Mouse (Mus musculus) stomach, embryonic 14.5 days (tissue): ENCODE data around the gene Faf1. TPM values are rescaled to one million over a fixed set of nuclear protein-coding genes. Genes with fewer than 3 reads are reported as not detected.

ENCODE experiments used
- ATAC-seq: fragments of 200-750 bp; cut with Nextera tagmentation; 2 replicates; pipeline ENCODE4 v1.8.0; 2017; ENCODE audit warnings: low read depth, moderate TSS enrichment; ENCODE audit not compliant: insufficient number of reproducible peaks, insufficient read depth, low FRiP score
- H3K27ac ChIP-seq: fragments of 300-500 bp; sonication (generic); 2 replicates; pipeline ENCODE4 v1.5.1; 2014; ENCODE audit warnings: mild to moderate bottlenecking, low read length, moderate library complexity, mixed read lengths
- H3K27me3 ChIP-seq: fragments of 300-500 bp; sonication (generic); 2 replicates; pipeline ENCODE4 v1.6.1; 2014; ENCODE audit warnings: low read length, control low read depth, mixed read lengths; ENCODE audit not compliant: control insufficient read depth, insufficient read depth
- H3K36me3 ChIP-seq: fragments of 300-500 bp; sonication (generic); 2 replicates; pipeline ENCODE4 v1.6.1; 2014; ENCODE audit warnings: mild to moderate bottlenecking, control low read depth, low read length, moderate library complexity, mixed read lengths; ENCODE audit not compliant: control insufficient read depth, insufficient read depth
- H3K4me1 ChIP-seq: fragments of 300-500 bp; sonication (generic); 2 replicates; pipeline ENCODE4 v1.6.1; 2014; ENCODE audit warnings: low read length, control low read depth, mixed read lengths; ENCODE audit not compliant: control insufficient read depth, insufficient read depth
- H3K4me2 ChIP-seq: fragments of 300-500 bp; sonication (generic); replicated peaks from 2 replicates; pipeline ENCODE4 v1.6.1; 2014; ENCODE audit warnings: low read depth, low read length, control low read depth
- H3K4me3 ChIP-seq: fragments of 300-500 bp; sonication (generic); 2 replicates; pipeline ENCODE4 v1.5.1; 2014; ENCODE audit warnings: low read depth, low read length, control low read depth
- H3K9ac ChIP-seq: fragments of 300-500 bp; sonication (generic); replicated peaks from 2 replicates; pipeline ENCODE4 v1.6.1; 2014; ENCODE audit warnings: low read depth, mild to moderate bottlenecking, control low read depth, low read length, moderate library complexity, mixed read lengths
- H3K9me3 ChIP-seq: fragments of 300-500 bp; sonication (generic); 2 replicates; pipeline ENCODE4 v1.6.1; 2016; ENCODE audit warnings: low read depth, low read length, control low read depth; ENCODE audit not compliant: control insufficient read depth
- WGBS: fragments of 180-500 bp; shearing (Covaris S2); extraction: QIAGEN DNeasy Blood & Tissue Kit; methylation state at CpG from one replicate; pipeline ENCODE4 v1.1.7; 2014; 5-methylcytosine and 5-hydroxymethylcytosine counted together
- polyA plus RNA-seq: library from polyadenylated mRNA; unstranded; fragments of >200 nt; fragmentation: Nextera tagmentation; extraction: Ambion mirVana; gene quantifications from 2 replicates; pipeline ENCODE4 v1.2.1, GENCODE M21; 2014

The Faf1 gene
- polyA plus RNA-seq, 1 experiment from 2014 or later = 29.0 TPM

- Histone ChIP-seq H3K4me2 (no peak overlapping the region), H3K36me3 (no peaks in the 10 kb centered on the region), H3K4me1 (no peaks in the 10 kb centered on the region), H3K27me3 (no peaks in the 10 kb centered on the region), H3K9me3 (no peaks in the 10 kb centered on the region), H3K4me3 (no peak overlapping the region), H3K9ac (no peak overlapping the region), H3K27ac (no peak overlapping the region)
- ATAC-seq = no peak
- WGBS = 94% methylated on average over 1 of the region's 1 CpGs
Observed at GRCm38 (mm10) chr4:109930445-109930844, 254.1 kb downstream of the Faf1 start.

- no peaks in the 10 kb centered on the region for H3K36me3 ChIP-seq
- no peak overlapping the region for H3K4me2 ChIP-seq
- ATAC-seq = no peak
- no peak overlapping the region for H3K27ac ChIP-seq
- 90% methylated on average over 1 of the region's 1 CpGs for WGBS
- H3K4me1 ChIP-seq = no peaks in the 10 kb centered on the region
- no peaks in the 10 kb centered on the region for H3K9me3 ChIP-seq
- H3K27me3 ChIP-seq = no peaks in the 10 kb centered on the region
- H3K9ac ChIP-seq = no peak overlapping the region
- no peak overlapping the region for H3K4me3 ChIP-seq
Observed at GRCm38 (mm10) chr4:109930935-109931334, 254.5 kb downstream of the Faf1 start.

- H3K27ac ChIP-seq = no peak overlapping the region
- no peaks in the 10 kb centered on the region for H3K27me3 ChIP-seq
- no peaks in the 10 kb centered on the region for H3K4me1 ChIP-seq
- no peaks in the 10 kb centered on the region; the same call in 1 of the 2 replicates for H3K36me3 ChIP-seq
- no peak for ATAC-seq
- H3K4me3 ChIP-seq = no peak overlapping the region
- H3K4me2 ChIP-seq = no peak overlapping the region
- no peak overlapping the region for H3K9ac ChIP-seq
- no peaks in the 10 kb centered on the region for H3K9me3 ChIP-seq
- WGBS = 88% methylated on average over 3 of the region's 3 CpGs
Observed at GRCm38 (mm10) chr4:109936557-109936956, 260.2 kb downstream of the Faf1 start.

- ATAC-seq = no peak
- no peak overlapping the region for H3K4me3 ChIP-seq
- H3K36me3 ChIP-seq = no peaks in the 10 kb centered on the region; the same call in 1 of the 2 replicates
- no peaks in the 10 kb centered on the region for H3K27me3 ChIP-seq
- H3K4me2 ChIP-seq = no peak overlapping the region
- H3K27ac ChIP-seq = no peak overlapping the region
- no peaks in the 10 kb centered on the region for H3K9me3 ChIP-seq
- no peak overlapping the region for H3K9ac ChIP-seq
- H3K4me1 ChIP-seq = no peaks in the 10 kb centered on the region
Observed at GRCm38 (mm10) chr4:109939291-109939690, 262.9 kb downstream of the Faf1 start.

GRCm38 (mm10) chr4:109945554-109945953, 269.2 kb downstream of the Faf1 start:
- Histone ChIP-seq H3K9ac (no peak overlapping the region), H3K27me3 (no peaks in the 10 kb centered on the region), H3K9me3 (no peaks in the 10 kb centered on the region), H3K36me3 (no peaks in the 10 kb centered on the region), H3K4me3 (no peak overlapping the region), H3K4me2 (no peak overlapping the region), H3K27ac (no peak overlapping the region), H3K4me1 (no peaks in the 10 kb centered on the region)
- 98% methylated on average over 1 of the region's 1 CpGs for WGBS
- no peak for ATAC-seq

GRCm38 (mm10) chr4:109949307-109949706, 272.9 kb downstream of the Faf1 start:
- Histone ChIP-seq H3K27me3 (no peaks in the 10 kb centered on the region), H3K27ac (no peak overlapping the region), H3K9ac (no peak overlapping the region), H3K4me1 (no peaks in the 10 kb centered on the region), H3K4me3 (no peak overlapping the region), H3K4me2 (no peak overlapping the region), H3K9me3 (no peaks in the 10 kb centered on the region), H3K36me3 (no peaks in the 10 kb centered on the region)
- WGBS = 96% methylated on average over 3 of the region's 3 CpGs
- ATAC-seq = no peak

- no peak overlapping the region for H3K27ac ChIP-seq
- 96% methylated on average over 1 of the region's 1 CpGs for WGBS
- H3K9ac ChIP-seq = no peak overlapping the region
- H3K4me2 ChIP-seq = no peak overlapping the region
- no peak overlapping the region for H3K4me3 ChIP-seq
- no peaks in the 10 kb centered on the region for H3K9me3 ChIP-seq
- no peaks in the 10 kb centered on the region for H3K27me3 ChIP-seq
- no peaks in the 10 kb centered on the region for H3K4me1 ChIP-seq
- no peaks in the 10 kb centered on the region for H3K36me3 ChIP-seq
- no peak for ATAC-seq
Observed at GRCm38 (mm10) chr4:109953509-109953908, 277.1 kb downstream of the Faf1 start.

GRCm38 (mm10) chr4:109960201-109960935, 284.0 kb downstream of the Faf1 start:
- Histone ChIP-seq H3K4me1 (no peaks in the 10 kb centered on the region), H3K4me2 (no peak overlapping the region), H3K27me3 (no peaks in the 10 kb centered on the region), H3K4me3 (no peak overlapping the region), H3K9me3 (no peaks in the 10 kb centered on the region), H3K36me3 (no peaks in the 10 kb centered on the region; the same call in 1 of the 2 replicates), H3K27ac (no peak overlapping the region), H3K9ac (no peak overlapping the region)
- 55% methylated on average over 5 of the region's 5 CpGs for WGBS
- no peak for ATAC-seq
